Mouse (Mus musculus) urinary bladder, postnatal 14 days (tissue): ENCODE measurements around the gene Gramd1c.

ENCODE experiments used
- DNase-seq: peaks from one replicate; pipeline ENCODE4 v3.0.0; 2021; ENCODE audit warnings: low spot score

Gene Gramd1c

GRCm38 (mm10) chr16:43954913-43955312, 108.2 kb downstream of the Gramd1c start:
- DNase-seq = no peak

GRCm38 (mm10) chr16:43951591-43951990, 111.6 kb downstream of the Gramd1c start:
- DNase-seq = no peak

- no peak for DNase-seq
Observed at GRCm38 (mm10) chr16:43945869-43946268, 117.3 kb downstream of the Gramd1c start.

GRCm38 (mm10) chr16:43945351-43945750, 117.8 kb downstream of the Gramd1c start:
- no peak for DNase-seq

- DNase-seq = no peak
Observed at GRCm38 (mm10) chr16:43940846-43941245, 122.3 kb downstream of the Gramd1c start.

- DNase-seq = no peak
Observed at GRCm38 (mm10) chr16:43935892-43936291, 127.3 kb downstream of the Gramd1c start.

- no peak for DNase-seq
Observed at GRCm38 (mm10) chr16:43935367-43935766, 127.8 kb downstream of the Gramd1c start.

- DNase-seq = no peak
Observed at GRCm38 (mm10) chr16:43934856-43935255, 128.3 kb downstream of the Gramd1c start.

- no peak for DNase-seq
Observed at GRCm38 (mm10) chr16:43933041-43933440, 130.1 kb downstream of the Gramd1c start.

- DNase-seq = no peak
Observed at GRCm38 (mm10) chr16:43932319-43932718, 130.8 kb downstream of the Gramd1c start.

GRCm38 (mm10) chr16:43931502-43931901, 131.6 kb downstream of the Gramd1c start:
- no peak for DNase-seq

- no peak for DNase-seq
Observed at GRCm38 (mm10) chr16:43930577-43930976, 132.6 kb downstream of the Gramd1c start.
